Mouse (Mus musculus) forebrain, postnatal 0 days (tissue): ENCODE measurements around the gene F2rl1. TPM values are rescaled to one million over a fixed set of nuclear protein-coding genes. Genes with fewer than 3 reads are reported as not detected.

ENCODE experiments used
- ATAC-seq: fragments of 200-750 bp; cut with Nextera tagmentation; 2 replicates; pipeline ENCODE4 v1.8.0; 2017; ENCODE audit warnings: mild to moderate bottlenecking, moderate library complexity
- DNase-seq: peaks from one replicate; pipeline ENCODE4 v3.0.0-alpha.2; 2015
- H3K27ac ChIP-seq: fragments of 300-500 bp; sonication (generic); 2 replicates; pipeline ENCODE4 v1.5.1; 2014; ENCODE audit warnings: low read depth, mild to moderate bottlenecking, antibody characterized with exemption, low read length, moderate library complexity, mixed read lengths
- H3K27me3 ChIP-seq: fragments of 300-500 bp; sonication (generic); 2 replicates; pipeline ENCODE4 v1.6.1; 2014; ENCODE audit warnings: mild to moderate bottlenecking, low read length, mixed read lengths; ENCODE audit not compliant: insufficient read depth
- H3K36me3 ChIP-seq: fragments of 300-500 bp; sonication (generic); 2 replicates; pipeline ENCODE4 v1.6.1; 2014; ENCODE audit warnings: mild to moderate bottlenecking, moderate library complexity; ENCODE audit not compliant: insufficient read depth
- H3K4me1 ChIP-seq: fragments of 300-500 bp; sonication (generic); 2 replicates; pipeline ENCODE4 v1.6.1; 2014; ENCODE audit warnings: antibody characterized with exemption; ENCODE audit not compliant: insufficient read depth
- H3K4me2 ChIP-seq: fragments of 300-500 bp; sonication (generic); 2 replicates; pipeline ENCODE4 v1.6.1; 2014; ENCODE audit warnings: low read depth, mild to moderate bottlenecking, moderate library complexity
- H3K4me3 ChIP-seq: fragments of 300-500 bp; sonication (generic); 2 replicates; pipeline ENCODE4 v1.5.1; 2014; ENCODE audit warnings: low read depth, low read length, mixed read lengths
- H3K9ac ChIP-seq: fragments of 300-500 bp; sonication (generic); 2 replicates; pipeline ENCODE4 v1.6.1; 2014; ENCODE audit warnings: mild to moderate bottlenecking
- H3K9me3 ChIP-seq: fragments of 300-500 bp; sonication (generic); 2 replicates; pipeline ENCODE4 v1.6.1; 2016; ENCODE audit warnings: low read length
- CTCF ChIP-seq: sonication (generic); IDR thresholded peaks from 2 replicates; pipeline ENCODE4 v1.5.1; 2016; ENCODE audit warnings: antibody characterized with exemption, control low read depth, low read depth
- WGBS: fragments of 180-500 bp; shearing (Covaris S2); extraction: QIAGEN DNeasy Blood & Tissue Kit; methylation state at CpG from one replicate; pipeline ENCODE4 v1.1.7; 2014; 5-methylcytosine and 5-hydroxymethylcytosine counted together
- polyA plus RNA-seq: library from polyadenylated mRNA; unstranded; fragments of >200 nt; fragmentation: Nextera tagmentation; extraction: Ambion mirVana; gene quantifications from 2 replicates; pipeline ENCODE4 v1.2.1, GENCODE M21; 2015
- total RNA-seq: library from RNA; depleted of rRNA; stranded (reverse); fragments of >200 nt; gene quantifications from 2 replicates; pipeline ENCODE4 v1.2.3, GENCODE M21; 2014

The F2rl1 gene
- total and polyA plus RNA-seq, 2 experiments from 2014 or later = 0.05 to 0.19 TPM

- Histone ChIP-seq H3K27ac (no peak overlapping the region), H3K4me2 (no peak overlapping the region), H3K27me3 (no peaks in the 10 kb centered on the region), H3K4me3 (no peak overlapping the region), H3K9me3 (no peaks in the 10 kb centered on the region), H3K4me1 (no peaks in the 10 kb centered on the region), H3K9ac (no peak overlapping the region), H3K36me3 (no peaks in the 10 kb centered on the region)
- 73% methylated on average over 11 of the region's 11 CpGs for WGBS
- no peak for TF ChIP-seq CTCF
- no peak for ATAC-seq
- DNase-seq = no peak
Measured at GRCm38 (mm10) chr13:95491327-95491726, 33.7 kb downstream of the F2rl1 start.

DNA sequence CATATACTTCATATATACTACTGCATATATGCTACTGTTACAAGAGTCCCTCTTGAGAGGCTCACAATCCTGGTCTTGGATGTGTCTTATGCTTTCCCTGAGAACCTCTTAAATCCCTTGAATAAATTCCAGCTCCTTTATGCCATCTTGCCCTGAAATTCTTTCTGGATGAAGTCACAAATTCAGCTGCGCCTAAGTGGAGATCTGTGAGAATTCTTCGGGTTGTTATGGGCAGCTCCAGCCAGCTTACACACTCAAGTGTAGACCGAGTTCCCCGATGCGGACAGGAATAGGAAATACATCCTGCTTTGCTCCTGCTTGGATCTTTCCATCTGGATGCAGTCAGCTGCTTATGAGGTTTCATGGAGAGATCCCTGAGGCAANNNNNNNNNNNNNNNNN lies 40.4 kb downstream of the F2rl1 start:
- DNase-seq (no peak), ATAC-seq (no peak)
- 23% methylated on average over 5 of the region's 5 CpGs for WGBS
- no peaks in the 10 kb centered on the region for H3K4me1 ChIP-seq
- H3K4me3 ChIP-seq = no peak overlapping the region
- H3K9ac ChIP-seq = no peak overlapping the region
- H3K36me3 ChIP-seq = no peaks in the 10 kb centered on the region
- no peak for TF ChIP-seq CTCF
- no peaks in the 10 kb centered on the region for H3K27me3 ChIP-seq
- no peaks in the 10 kb centered on the region for H3K9me3 ChIP-seq
- H3K27ac ChIP-seq = no peak overlapping the region
- H3K4me2 ChIP-seq = no peak overlapping the region

GRCm38 (mm10) chr13:95481428-95481827 lies 43.6 kb downstream of the F2rl1 start:
- no peak overlapping the region for H3K27ac ChIP-seq
- H3K36me3 ChIP-seq = no peaks in the 10 kb centered on the region
- H3K4me1 ChIP-seq = no peaks in the 10 kb centered on the region
- H3K9ac ChIP-seq = no peak overlapping the region
- no peaks in the 10 kb centered on the region for H3K9me3 ChIP-seq
- ATAC-seq = peak; percentile 54; the same call in 1 of the 2 replicates
- peak; percentile 95 for TF ChIP-seq CTCF
- DNase-seq = peak; percentile 91
- no peaks in the 10 kb centered on the region for H3K27me3 ChIP-seq
- 12% methylated on average over 4 of the region's 4 CpGs for WGBS
- H3K4me3 ChIP-seq = no peak overlapping the region
- H3K4me2 ChIP-seq = no peak overlapping the region

- Histone ChIP-seq H3K4me3 (no peak within 1 kb of the TSS), H3K4me2 (no peak within 1 kb of the TSS), H3K9me3 (no peaks in the 10 kb centered on the region), H3K4me1 (no peaks in the 10 kb centered on the region), H3K27ac (no peak within 1 kb of the TSS), H3K9ac (no peak within 1 kb of the TSS), H3K36me3 (no peaks in the 10 kb centered on the region), H3K27me3 (no peaks in the 10 kb centered on the region)
- no peak for TF ChIP-seq CTCF
- WGBS = 92% methylated on average over 21 of the region's 21 CpGs
- ATAC-seq (no peak), DNase-seq (no peak)
Measured at GRCm38 (mm10) chr13:95478671-95479413, 46.2 kb downstream of the F2rl1 start, which contains the start of gene S100z. S100z (minus strand) TSS chr13:95478721.

DNA sequence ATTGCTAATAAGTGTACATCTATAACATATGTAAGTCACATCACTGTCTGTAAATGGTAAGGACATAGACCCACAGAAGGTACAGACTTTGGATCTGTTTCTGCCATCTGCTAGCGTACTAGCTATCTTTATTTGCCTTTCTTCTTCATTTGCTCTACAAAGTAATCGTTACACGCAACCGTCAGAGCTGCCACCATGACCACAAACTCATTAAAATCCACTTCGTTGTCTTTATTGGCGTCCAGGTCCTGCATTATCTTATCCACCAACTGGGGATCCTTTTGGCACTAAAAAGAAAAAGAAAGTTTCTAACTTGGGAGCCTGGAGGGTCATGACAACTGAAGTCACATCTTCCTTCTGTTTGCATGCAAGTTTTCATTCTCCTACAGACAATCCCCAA lies 47.9 kb downstream of the F2rl1 start:
- ATAC-seq = no peak
- WGBS = 74% methylated on average over 6 of the region's 6 CpGs
- TF ChIP-seq CTCF = no peak

GRCm38 (mm10) chr13:95475124-95475523 lies 49.9 kb downstream of the F2rl1 start:
- TF ChIP-seq CTCF = no peak
- no peak overlapping the region for H3K4me3 ChIP-seq
- H3K27ac ChIP-seq = no peak overlapping the region
- no peaks in the 10 kb centered on the region for H3K36me3 ChIP-seq
- H3K9me3 ChIP-seq = no peaks in the 10 kb centered on the region
- H3K9ac ChIP-seq = no peak overlapping the region
- H3K4me2 ChIP-seq = no peak overlapping the region
- H3K4me1 ChIP-seq = no peaks in the 10 kb centered on the region
- no peaks in the 10 kb centered on the region for H3K27me3 ChIP-seq
- DNase-seq = no peak
- no peak for ATAC-seq
- 63% methylated on average over 7 of the region's 7 CpGs for WGBS

More for the DNA sequence above, 47.9 kb downstream of the F2rl1 start:
- Histone ChIP-seq H3K27ac (no peak overlapping the region), H3K36me3 (no peaks in the 10 kb centered on the region), H3K9me3 (no peaks in the 10 kb centered on the region), H3K9ac (no peak overlapping the region), H3K4me2 (no peak overlapping the region), H3K4me3 (no peak overlapping the region), H3K4me1 (no peaks in the 10 kb centered on the region), H3K27me3 (no peaks in the 10 kb centered on the region)
- DNase-seq = no peak

GRCm38 (mm10) chr13:95474294-95474693 lies 50.7 kb downstream of the F2rl1 start:
- 85% methylated on average over 3 of the region's 3 CpGs for WGBS
- no peak for TF ChIP-seq CTCF
- Histone ChIP-seq H3K27me3 (no peaks in the 10 kb centered on the region), H3K4me3 (no peak overlapping the region), H3K36me3 (no peaks in the 10 kb centered on the region), H3K4me1 (no peaks in the 10 kb centered on the region), H3K9ac (no peak overlapping the region), H3K9me3 (no peaks in the 10 kb centered on the region), H3K27ac (no peak overlapping the region), H3K4me2 (no peak overlapping the region)
- DNase-seq (no peak), ATAC-seq (no peak)
